Mouse (Mus musculus) liver, adult 2 months (tissue): ENCODE results near the gene St14.
"Not testable (repeated sequence)": the region's sequence is repeated elsewhere in the genome, so short reads cannot be mapped to it uniquely, and the experiment has no call there.

ENCODE experiments used
- CTCF ChIP-seq: fragments of 200-500 bp; IDR thresholded peaks from 2 replicates; pipeline ENCODE4 v1.5.1; 2011; ENCODE audit warnings: low read depth, low read length, control low read depth
- POLR2A ChIP-seq: fragments of 200-500 bp; IDR thresholded peaks from 2 replicates; pipeline ENCODE4 v1.6.1; 2011; ENCODE audit warnings: low read length, control low read depth; ENCODE audit not compliant: insufficient read depth; ENCODE audit errors: extremely low read depth

- TF ChIP-seq CTCF, POLR2A: not testable (repeated sequence)
Observed at GRCm38 (mm10) chr9:31165505-31165904, 33.9 kb upstream of the St14 start.
